Mouse (Mus musculus) heart, embryonic 14.5 days (tissue): ENCODE measurements around the gene Tprg. TPM values are rescaled to one million over a fixed set of nuclear protein-coding genes. Genes with fewer than 3 reads are reported as not detected.

Experiments used
- ATAC-seq: fragments of 200-750 bp; cut with Nextera tagmentation; 2 replicates; pipeline ENCODE4 v1.8.0; 2017; ENCODE audit warnings: low read depth, moderate TSS enrichment; ENCODE audit not compliant: insufficient number of reproducible peaks, insufficient read depth, low FRiP score
- H3K27ac ChIP-seq, 2 experiments: fragments of 200-500 bp in 1 of 2; fragments of 300-500 bp in 1 of 2; sonication (generic) in 1 of 2; replicated peaks in 1 of 2; 2 replicates each; pipeline ENCODE4 v1.5.1; 2012 to 2014; ENCODE audit warnings: low read depth in 2 of 2, low read length in 2 of 2, control low read depth in 1 of 2, mild to moderate bottlenecking in 1 of 2, mixed read lengths in 1 of 2; ENCODE audit not compliant: control insufficient read depth in 1 of 2, insufficient read depth in 1 of 2
- H3K27me3 ChIP-seq: fragments of 300-500 bp; sonication (generic); 2 replicates; pipeline ENCODE4 v1.6.1; 2014; ENCODE audit warnings: mild to moderate bottlenecking, low read length, control low read depth; ENCODE audit not compliant: control insufficient read depth, insufficient read depth
- H3K36me3 ChIP-seq: fragments of 300-500 bp; sonication (generic); 2 replicates; pipeline ENCODE4 v1.6.1; 2014; ENCODE audit warnings: mild to moderate bottlenecking, control low read depth, low read length, mixed read lengths; ENCODE audit not compliant: control insufficient read depth, insufficient read depth
- H3K4me1 ChIP-seq, 2 experiments: fragments of 200-500 bp in 1 of 2; fragments of 300-500 bp in 1 of 2; sonication (generic) in 1 of 2; 2 replicates each; pipeline ENCODE4 v1.6.1; 2012 to 2014; ENCODE audit warnings: low read length in 2 of 2, control low read depth in 1 of 2, mixed read lengths in 1 of 2; ENCODE audit not compliant: control insufficient read depth in 2 of 2, insufficient read depth in 2 of 2
- H3K4me2 ChIP-seq: fragments of 300-500 bp; sonication (generic); 2 replicates; pipeline ENCODE4 v1.6.1; 2014; ENCODE audit warnings: mild to moderate bottlenecking, low read length
- H3K4me3 ChIP-seq, 2 experiments: fragments of 200-500 bp in 1 of 2; fragments of 300-500 bp in 1 of 2; sonication (generic) in 1 of 2; 2 replicates each; pipeline ENCODE4 v1.5.1; 2012 to 2014; ENCODE audit warnings: low read length in 2 of 2, mild to moderate bottlenecking in 2 of 2, control low read depth in 1 of 2, low read depth in 1 of 2, moderate library complexity in 1 of 2; ENCODE audit not compliant: control insufficient read depth in 1 of 2, insufficient read depth in 1 of 2
- H3K9ac ChIP-seq: fragments of 300-500 bp; sonication (generic); 2 replicates; pipeline ENCODE4 v1.6.1; 2014; ENCODE audit warnings: mild to moderate bottlenecking, low read length
- H3K9me3 ChIP-seq: fragments of 300-500 bp; sonication (generic); 2 replicates; pipeline ENCODE4 v1.6.1; 2016; ENCODE audit warnings: low read length, control low read depth; ENCODE audit not compliant: control insufficient read depth
- WGBS: fragments of 180-500 bp; shearing (Covaris S2); extraction: QIAGEN DNeasy Blood & Tissue Kit; methylation state at CpG from one replicate; pipeline ENCODE4 v1.1.7; 2014; 5-methylcytosine and 5-hydroxymethylcytosine counted together
- polyA plus RNA-seq: library from polyadenylated mRNA; unstranded; fragments of >200 nt; fragmentation: Nextera tagmentation; extraction: Ambion mirVana; gene quantifications from 2 replicates; pipeline ENCODE4 v1.2.1, GENCODE M21; 2014

Gene Tprg
- polyA plus RNA-seq: not detected in 2 replicates

- ATAC-seq: no peak
- H3K27me3 ChIP-seq: no peaks in the 10 kb centered on the region
- WGBS: 84% methylated on average over 5 of the region's 5 CpGs
- 0 out of 2 replicates have a peak, but pooled peaks cover 3% of the 10 kb centered on the region for H3K9me3 ChIP-seq
- H3K4me2 ChIP-seq: no peak within 1 kb of the TSS
- no peaks in the 10 kb centered on the region for H3K36me3 ChIP-seq
- H3K4me3 ChIP-seq: no peak within 1 kb of the TSS
- no peak within 1 kb of the TSS for H3K9ac ChIP-seq
- H3K27ac ChIP-seq: no peak within 1 kb of the TSS
- no peaks in the 10 kb centered on the region for H3K4me1 ChIP-seq
Measured at GRCm38 (mm10) chr16:25286517-25286916, at the start of gene Tprg. Gene Tprg (plus strand): TSS chr16:25286817.

- no peak overlapping the region for H3K4me3 ChIP-seq
Measured at GRCm38 (mm10) chr16:25238274-25239050, 48.2 kb upstream of the Tprg start.

GRCm38 (mm10) chr16:25248889-25249288, 37.7 kb upstream of the Tprg start:
- H3K4me3 ChIP-seq: no peak overlapping the region
- no peak overlapping the region for H3K4me2 ChIP-seq
- 46% methylated on average over 6 of the region's 6 CpGs for WGBS
- H3K9me3 ChIP-seq: no peaks in the 10 kb centered on the region
- H3K9ac ChIP-seq: no peak overlapping the region
- no peak overlapping the region for H3K27ac ChIP-seq
- H3K36me3 ChIP-seq: no peaks in the 10 kb centered on the region
- H3K27me3 ChIP-seq: no peaks in the 10 kb centered on the region
- no peak for ATAC-seq
- H3K4me1 ChIP-seq: peaks cover 0 to 3% of the 10 kb centered on the region in 2 experiments; a peak in 1 of 4 replicates

More at GRCm38 (mm10) chr16:25238274-25239050, 48.2 kb upstream of the Tprg start:
- WGBS: 70% methylated on average over 11 of the region's 11 CpGs
- Histone ChIP-seq H3K27ac (no peak overlapping the region), H3K27me3 (no peaks in the 10 kb centered on the region), H3K9me3 (no peaks in the 10 kb centered on the region), H3K9ac (no peak overlapping the region), H3K4me2 (no peak overlapping the region), H3K4me1 (no peaks in the 10 kb centered on the region), H3K36me3 (no peaks in the 10 kb centered on the region)
- no peak for ATAC-seq

GRCm38 (mm10) chr16:25250129-25250749, 36.4 kb upstream of the Tprg start:
- no peaks in the 10 kb centered on the region for H3K36me3 ChIP-seq
- H3K4me1 ChIP-seq: peaks cover 0 to 3% of the 10 kb centered on the region in 2 experiments; a peak in 1 of 4 replicates
- no peaks in the 10 kb centered on the region for H3K27me3 ChIP-seq
- WGBS: 84% methylated on average over 6 of the region's 6 CpGs
- no peak overlapping the region for H3K9ac ChIP-seq
- no peak overlapping the region for H3K27ac ChIP-seq
- no peak for ATAC-seq
- no peaks in the 10 kb centered on the region for H3K9me3 ChIP-seq
- no peak overlapping the region for H3K4me3 ChIP-seq
- no peak overlapping the region for H3K4me2 ChIP-seq

- Histone ChIP-seq H3K9ac (no peak overlapping the region), H3K9me3 (no peaks in the 10 kb centered on the region), H3K4me1 (peaks cover 0 to 3% of the 10 kb centered on the region in 2 experiments; a peak in 1 of 4 replicates), H3K27ac (no peak overlapping the region), H3K27me3 (no peaks in the 10 kb centered on the region), H3K4me3 (no peak overlapping the region), H3K36me3 (no peaks in the 10 kb centered on the region), H3K4me2 (no peak overlapping the region)
- 84% methylated on average over 9 of the region's 9 CpGs for WGBS
- no peak for ATAC-seq
Measured at GRCm38 (mm10) chr16:25251080-25251479, 35.5 kb upstream of the Tprg start.

DNA sequence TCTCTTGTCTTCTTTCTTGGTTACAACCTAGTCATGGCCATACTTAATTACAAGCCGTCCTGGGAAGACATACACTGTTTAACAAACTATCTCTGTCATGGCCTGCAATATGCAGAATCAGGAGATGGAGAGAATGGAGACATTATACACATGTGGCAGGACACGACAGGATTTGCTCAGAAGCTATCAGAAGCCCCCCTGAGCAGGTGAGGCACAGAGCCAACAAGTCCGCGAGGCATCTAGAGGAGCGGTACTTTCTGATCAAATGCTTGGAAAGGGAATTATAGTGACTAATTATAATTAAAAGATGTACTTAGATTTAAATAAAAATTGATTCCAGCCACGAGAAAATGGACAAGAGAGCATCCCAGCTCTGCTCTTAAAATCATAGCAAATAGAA, 32.0 kb upstream of the Tprg start:
- 69% methylated on average over 6 of the region's 6 CpGs for WGBS
- H3K27ac ChIP-seq: no peak overlapping the region
- no peak overlapping the region for H3K9ac ChIP-seq
- no peak overlapping the region for H3K4me3 ChIP-seq
- H3K4me1 ChIP-seq: no peaks in the 10 kb centered on the region
- no peak overlapping the region for H3K4me2 ChIP-seq
- H3K9me3 ChIP-seq: no peaks in the 10 kb centered on the region
- H3K27me3 ChIP-seq: no peaks in the 10 kb centered on the region
- ATAC-seq: no peak
- no peaks in the 10 kb centered on the region for H3K36me3 ChIP-seq

GRCm38 (mm10) chr16:25255186-25255585, 31.4 kb upstream of the Tprg start:
- Histone ChIP-seq H3K4me1 (no peaks in the 10 kb centered on the region), H3K27me3 (no peaks in the 10 kb centered on the region), H3K4me3 (no peak overlapping the region), H3K9me3 (no peaks in the 10 kb centered on the region), H3K27ac (no peak overlapping the region), H3K4me2 (no peak overlapping the region), H3K36me3 (no peaks in the 10 kb centered on the region), H3K9ac (no peak overlapping the region)
- 62% methylated on average over 11 of the region's 11 CpGs for WGBS
- ATAC-seq: no peak
